Mouse (Mus musculus): Measurements from ENCODE around the gene Ncs1.

Gene Ncs1

GRCm38 (mm10) chr2:31245491-31246141 is at the start of gene Ncs1:
Gene Ncs1, plus strand, starts transcription at chr2:31245823.
- in situ Hi-C loops (cut with MboI, MseI) = loop anchor here (10.0 kb wide), 1 partner anchor 1609 kb away; no protein-coding TSS in a partner anchor

DNA sequence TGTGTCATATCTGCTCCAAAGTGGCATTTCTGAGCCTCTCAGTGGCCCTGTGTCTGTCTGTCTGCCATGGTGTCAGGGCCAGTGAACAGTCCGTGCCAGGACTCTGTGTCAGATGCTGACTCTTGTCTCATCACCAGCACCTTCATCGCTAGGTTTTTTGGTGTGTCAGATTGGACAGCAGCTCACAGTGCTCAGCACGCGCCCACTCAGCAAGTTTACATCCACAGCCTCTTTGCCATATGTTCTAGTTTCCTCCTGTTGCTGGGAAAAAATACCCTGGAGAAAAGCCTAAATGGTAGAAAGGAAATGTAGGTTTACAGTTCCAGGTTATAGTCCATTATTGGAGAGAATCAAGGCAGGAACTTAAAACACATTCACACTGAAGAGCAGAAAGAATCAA is 47.0 kb upstream of the Ncs1 start:
- in situ Hi-C loops (cut with MboI, MseI) = loop anchor here (5.0 to 10.0 kb wide), 3 partner anchors 76 to 184 kb away; no protein-coding TSS in a partner anchor

DNA sequence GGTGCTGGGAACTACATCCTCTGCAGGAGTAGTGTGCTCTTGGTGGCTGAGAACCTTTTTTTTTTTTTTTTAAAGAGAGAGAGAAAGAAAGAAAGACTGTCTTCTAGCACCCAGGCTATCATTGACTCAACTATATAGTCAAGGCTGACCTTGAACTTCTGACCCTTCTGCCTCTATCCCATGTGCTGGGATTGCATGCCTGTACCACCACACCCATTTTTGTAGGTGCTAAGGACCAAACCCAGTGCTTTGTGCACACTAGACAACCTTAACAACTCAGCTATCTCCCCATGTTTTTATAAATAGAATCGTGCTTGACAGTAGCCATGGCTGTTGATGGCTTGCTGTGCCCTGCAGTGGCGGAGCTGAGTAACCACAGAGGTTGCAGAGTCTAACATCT is 45.6 kb upstream of the Ncs1 start:
- in situ Hi-C loops (cut with MboI, MseI) = no loop called here

GRCm38 (mm10) chr2:31201851-31202250 is 43.8 kb upstream of the Ncs1 start:
- in situ Hi-C loops (cut with MboI, MseI) = no loop called here

- in situ Hi-C loops (cut with MboI, MseI) = no loop called here
These were observed 43.3 kb upstream of the Ncs1 start for GRCm38 (mm10) chr2:31202357-31202756.

DNA sequence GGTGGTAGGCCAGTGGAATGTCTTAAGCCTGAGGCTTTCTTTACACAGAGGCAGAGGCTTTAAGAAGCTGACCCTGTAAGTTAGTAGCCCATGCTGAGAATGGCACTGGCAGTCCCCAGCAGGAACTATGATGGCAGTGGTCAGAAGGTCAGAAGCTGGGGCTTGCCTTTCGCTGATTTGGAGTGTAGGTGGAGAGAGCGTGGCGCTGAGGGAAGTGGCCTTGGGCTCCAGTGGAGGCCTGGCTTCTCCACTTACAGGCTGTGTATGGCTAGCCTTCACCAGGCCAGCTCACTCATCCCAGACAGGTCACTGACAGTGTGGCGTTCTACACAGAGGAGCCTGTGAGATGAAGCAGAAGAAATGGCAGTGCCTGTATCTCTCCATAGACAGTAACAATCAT is 42.7 kb upstream of the Ncs1 start:
- in situ Hi-C loops (cut with MboI, MseI) = no loop called here

- in situ Hi-C loops (cut with MboI, MseI) = no loop called here
These were observed 40.9 kb upstream of the Ncs1 start for GRCm38 (mm10) chr2:31204677-31205076.

DNA sequence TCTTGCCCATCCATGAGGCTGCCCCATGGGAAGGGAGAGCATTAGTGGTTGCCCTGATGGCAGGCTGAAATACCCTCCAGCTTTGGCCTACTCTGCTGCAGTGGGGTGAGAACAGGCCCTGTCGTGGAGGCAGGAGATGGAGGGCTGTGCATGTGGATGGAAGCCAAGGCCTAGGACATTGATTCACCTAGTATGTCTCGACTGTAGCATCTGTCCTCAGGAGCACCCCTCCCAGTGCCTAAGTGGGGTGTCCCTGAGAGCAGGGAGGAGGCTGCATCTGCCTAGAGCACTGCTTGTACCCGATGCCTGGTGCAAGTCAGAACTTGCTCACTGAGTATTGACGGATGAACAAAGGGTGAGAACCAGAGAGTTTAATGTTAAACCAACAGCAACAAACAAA is 39.4 kb upstream of the Ncs1 start:
- in situ Hi-C loops (cut with MboI, MseI) = no loop called here

DNA sequence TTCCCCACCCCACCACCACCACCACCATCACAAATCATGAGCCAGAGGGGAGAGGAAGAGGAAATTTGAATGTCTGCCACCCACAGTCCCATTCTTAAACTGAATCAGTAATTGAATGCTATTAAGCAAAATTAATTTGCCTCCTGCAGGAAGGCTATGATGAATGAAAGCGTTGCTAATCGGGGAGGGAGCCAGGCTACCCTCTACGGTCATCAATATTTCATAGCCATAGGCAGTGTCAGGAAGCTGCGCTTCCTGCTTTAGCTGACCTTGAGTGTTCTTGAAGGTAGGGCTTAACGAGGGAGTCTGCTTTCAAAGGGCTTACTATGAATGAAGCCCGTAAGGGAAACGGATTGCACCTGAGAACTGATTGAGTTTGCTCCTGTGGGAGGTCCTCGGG is 38.7 kb upstream of the Ncs1 start:
- in situ Hi-C loops (cut with MboI, MseI) = no loop called here

GRCm38 (mm10) chr2:31208544-31209142 is 37.0 kb upstream of the Ncs1 start:
- in situ Hi-C loops (cut with MboI, MseI) = no loop called here

GRCm38 (mm10) chr2:31209525-31209924 is 36.1 kb upstream of the Ncs1 start:
- in situ Hi-C loops (cut with MboI, MseI) = no loop called here

GRCm38 (mm10) chr2:31210144-31210847 is 35.3 kb upstream of the Ncs1 start:
- in situ Hi-C loops (cut with MboI, MseI) = no loop called here

DNA sequence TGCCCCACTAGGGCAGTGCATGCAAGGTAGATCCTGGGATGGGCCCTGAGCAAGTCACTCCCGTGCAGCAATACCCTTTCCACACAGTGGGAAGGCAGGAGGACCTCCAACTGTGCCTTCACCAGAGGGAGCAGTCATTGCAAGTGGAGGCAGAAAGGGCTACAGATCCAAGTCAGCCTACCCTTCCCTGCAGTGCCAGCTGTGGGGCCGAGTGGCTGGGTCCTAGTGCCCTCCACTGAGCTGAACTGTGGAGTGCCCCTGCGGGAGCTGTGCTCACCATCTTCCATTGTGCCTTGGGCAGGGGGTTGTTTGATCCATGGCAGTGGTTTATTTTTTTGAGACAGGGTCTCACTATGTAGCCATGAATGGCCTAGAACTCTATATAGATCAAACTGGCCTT is 34.4 kb upstream of the Ncs1 start:
- in situ Hi-C loops (cut with MboI, MseI) = no loop called here

GRCm38 (mm10) chr2:31214211-31214796 is 31.3 kb upstream of the Ncs1 start:
- in situ Hi-C loops (cut with MboI, MseI) = no loop called here

GRCm38 (mm10) chr2:31218611-31219010 is 27.0 kb upstream of the Ncs1 start:
- in situ Hi-C loops (cut with MboI, MseI) = no loop called here

- in situ Hi-C loops (cut with MboI, MseI) = no loop called here
These were observed 26.2 kb upstream of the Ncs1 start for GRCm38 (mm10) chr2:31219470-31219869.

DNA sequence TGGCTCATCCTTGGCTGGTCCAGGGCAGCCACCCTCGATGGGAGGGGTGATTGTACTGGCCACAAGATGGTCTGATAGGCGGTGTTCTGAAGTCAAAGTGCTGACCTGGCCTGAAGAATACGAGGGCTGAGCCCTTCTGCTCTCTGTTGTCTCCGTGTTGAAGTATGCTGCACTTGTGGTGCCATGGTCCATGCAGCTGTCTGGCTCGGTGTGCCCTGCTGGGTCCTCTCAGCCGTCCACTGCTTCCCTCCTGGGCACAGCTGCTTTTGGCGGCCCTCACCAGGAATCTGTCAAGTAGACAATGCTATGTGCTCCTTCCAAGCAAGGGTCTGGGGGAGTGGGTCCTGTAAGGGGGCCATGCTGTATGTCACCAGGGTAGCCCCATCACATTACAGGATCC is 24.8 kb upstream of the Ncs1 start:
- in situ Hi-C loops (cut with MboI, MseI) = no loop called here

- in situ Hi-C loops (cut with MboI, MseI) = no loop called here
These were observed 24.0 kb upstream of the Ncs1 start for GRCm38 (mm10) chr2:31221582-31221981.

- in situ Hi-C loops (cut with MboI, MseI) = no loop called here
These were observed 16.8 kb upstream of the Ncs1 start for GRCm38 (mm10) chr2:31228768-31229311.

DNA sequence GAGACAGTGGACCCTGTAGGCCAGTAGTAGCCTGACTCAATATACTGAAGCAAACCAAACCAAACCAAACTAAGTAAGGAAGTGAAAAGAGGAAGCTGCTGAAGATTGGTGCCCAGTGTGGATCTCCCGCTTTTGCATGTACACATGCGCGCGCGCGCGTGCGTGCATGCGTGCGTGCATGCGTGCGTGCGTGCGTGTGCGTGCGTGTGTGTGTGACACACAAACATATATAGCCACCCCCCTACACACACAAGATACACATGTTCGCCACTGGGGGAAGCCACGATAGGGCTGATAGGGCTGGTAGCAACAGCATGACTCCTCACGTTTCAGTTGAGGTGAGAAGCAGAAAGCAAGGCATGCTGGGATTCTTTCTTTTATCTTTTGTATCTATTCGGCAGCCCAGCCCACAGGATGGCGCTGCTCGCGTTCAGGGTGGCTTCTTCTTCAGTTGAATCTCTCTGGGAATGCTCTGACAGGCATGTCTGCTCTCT is 6.4 kb upstream of the Ncs1 start:
- in situ Hi-C loops (cut with MboI, MseI) = no loop called here

DNA sequence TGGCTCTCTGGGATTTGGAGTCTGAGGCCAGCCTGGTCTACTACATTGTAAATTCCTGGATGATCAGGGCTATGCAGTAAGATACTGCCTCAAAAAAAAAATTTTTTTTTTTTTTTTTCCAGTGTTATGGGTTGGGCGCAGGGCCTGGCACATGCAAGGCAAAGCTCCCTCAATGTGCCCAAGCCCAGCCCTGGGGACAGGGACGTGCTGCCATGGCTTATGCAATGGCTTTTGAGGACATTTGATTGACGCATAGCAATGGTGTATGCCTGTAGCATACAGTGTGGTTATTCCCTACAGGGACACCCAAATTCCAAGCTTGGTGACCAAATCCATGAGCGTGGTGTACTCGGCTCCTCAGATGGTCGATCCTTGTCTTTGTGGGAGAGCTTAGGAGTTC is 5.8 kb upstream of the Ncs1 start:
- in situ Hi-C loops (cut with MboI, MseI) = loop anchor here (10.0 kb wide), 1 partner anchor 1615 kb away; no protein-coding TSS in a partner anchor

- in situ Hi-C loops (cut with MboI, MseI) = loop anchor here (10.0 kb wide), 1 partner anchor 1613 kb away; no protein-coding TSS in a partner anchor
These were observed 4.0 kb upstream of the Ncs1 start for GRCm38 (mm10) chr2:31241639-31242038.

Measured in T-helper 2 cell (primary cell).